In the genomic region with DNA sequence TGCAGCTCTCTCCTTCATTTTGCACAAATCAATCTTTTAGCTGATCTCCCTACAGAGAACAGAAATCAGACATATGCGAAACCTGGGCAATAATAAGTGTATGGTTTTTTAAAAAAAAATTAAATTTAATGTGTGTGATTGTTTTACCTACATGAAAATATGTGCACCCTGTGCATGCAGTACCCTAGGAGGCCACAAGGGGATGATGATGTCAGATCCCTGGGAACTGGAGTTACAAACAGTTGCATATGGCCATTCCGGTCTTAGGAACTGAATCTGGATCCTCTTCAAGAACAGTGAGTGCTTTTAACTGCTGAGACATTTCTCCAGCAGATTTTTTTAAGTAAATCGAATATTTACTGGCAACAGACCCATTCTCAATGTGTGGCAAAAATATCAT, we compare ENCODE assay signal across 24 mouse cellular contexts.
A peak's percentile ranks its signal among the peaks of the same experiment; 100 is the strongest.
DNase-seq lines count a peak whose midpoint lies in the region; ATAC-seq and TF ChIP-seq lines count a peak whose summit lies in the region.
"Had no signal": no experiment of that assay in that cellular context is flagged by ENCODE, and none has a peak within 500 bp of the region (broad histone marks: within the 10 kb centered on the region; RNA-seq: fewer than 3 reads in every experiment).

No protein-coding gene starts in this region.

- no peak overlapping the region for H3K4me3 ChIP-seq in layer of hippocampus, adult 2 months
- no peak overlapping the region for H3K4me3 ChIP-seq in midbrain, postnatal 0 days (ENCODE audit: low read depth, low read length)
- H3K4me3 ChIP-seq in midbrain, embryonic 16.5 days (ENCODE audit: low read depth, low read length) = no peak overlapping the region
- H3K4me3 ChIP-seq: embryonic facial prominence, embryonic 10.5 days; hindbrain, embryonic 12.5 days; limb, embryonic 10.5 days; lung, embryonic 15.5 days; midbrain, embryonic 15.5 days; stomach, embryonic 15.5 days had no signal

- DNase-seq in layer of hippocampus, adult 2 months (ENCODE audit: low spot score in 2 of 2) = no peak
- DNase-seq in layer of hippocampus, adult 9-11 months = no peak
- DNase-seq in midbrain, postnatal 0 days (ENCODE audit: low spot score) = no peak
- no peak for DNase-seq in Patski (ENCODE audit: low read depth, low spot score)
- DNase-seq in adrenal gland, adult 2 months = no peak
- no peak for DNase-seq in right cerebral cortex, adult 18-20 months
- DNase-seq: adrenal gland, postnatal 36 days; cerebellum, adult 11 months; cerebellum, adult 9-11 months; gastrocnemius, postnatal 14 days; kidney, postnatal 25 days; right cerebral cortex, postnatal 4 days; thymus, adult 18-20 months; thymus, postnatal 4 days had no signal

- no peaks in the 10 kb centered on the region for H3K9me3 ChIP-seq in midbrain, postnatal 0 days (ENCODE audit: low read length)
- no peaks in the 10 kb centered on the region for H3K9me3 ChIP-seq in midbrain, embryonic 16.5 days (replicated peaks; ENCODE audit: control insufficient read depth, low read length, poor library complexity, severe bottlenecking)
- H3K9me3 ChIP-seq: embryonic facial prominence, embryonic 10.5 days; hindbrain, embryonic 12.5 days; limb, embryonic 10.5 days; lung, embryonic 15.5 days; midbrain, embryonic 15.5 days; stomach, embryonic 15.5 days had no signal

- no peaks in the 10 kb centered on the region for H3K27me3 ChIP-seq in midbrain, postnatal 0 days (ENCODE audit: insufficient read depth, low read length)
- no peaks in the 10 kb centered on the region for H3K27me3 ChIP-seq in midbrain, embryonic 16.5 days (ENCODE audit: control insufficient read depth, insufficient read depth, low read depth, low read length)
- H3K27me3 ChIP-seq in Patski = no peaks in the 10 kb centered on the region
- H3K27me3 ChIP-seq: hindbrain, embryonic 12.5 days; lung, embryonic 15.5 days; midbrain, embryonic 15.5 days; stomach, embryonic 15.5 days had no signal

- no peak overlapping the region for H3K4me2 ChIP-seq in midbrain, postnatal 0 days (ENCODE audit: low read depth, low read length, poor library complexity, severe bottlenecking)
- H3K4me2 ChIP-seq in midbrain, embryonic 16.5 days (ENCODE audit: low read length) = no peak overlapping the region
- H3K4me2 ChIP-seq: hindbrain, embryonic 12.5 days; lung, embryonic 15.5 days; midbrain, embryonic 15.5 days; stomach, embryonic 15.5 days had no signal

- TF ChIP-seq CTCF in layer of hippocampus, adult 2 months (conservative IDR thresholded peaks at IDR 0.05) = peak; percentile 60
- TF ChIP-seq CTCF in midbrain, postnatal 0 days (IDR thresholded peaks at IDR 0.05) = peak; percentile 22
- TF ChIP-seq CTCF in Patski (IDR thresholded peaks at IDR 0.05) = peak; percentile 23

- in situ Hi-C loops in Patski (cut with MboI; ENCODE audit: low pct_unique_long_range_greater_than_20kb) = no loop called here

- POLR2A ChIA-PET in Patski (lab: Charles Lee) = no interaction called here

- H3K36me3 ChIP-seq in midbrain, postnatal 0 days (ENCODE audit: insufficient read depth, low read length) = no peaks in the 10 kb centered on the region
- H3K36me3 ChIP-seq in midbrain, embryonic 16.5 days (ENCODE audit: control insufficient read depth, insufficient read depth, low read length) = no peaks in the 10 kb centered on the region
- H3K36me3 ChIP-seq: embryonic facial prominence, embryonic 10.5 days; hindbrain, embryonic 12.5 days; limb, embryonic 10.5 days; lung, embryonic 15.5 days; midbrain, embryonic 15.5 days; stomach, embryonic 15.5 days had no signal

- WGBS in midbrain, postnatal 0 days = 93% methylated on average over 3 of the region's 3 CpGs
- 95% methylated on average over 3 of the region's 3 CpGs for WGBS in midbrain, embryonic 16.5 days

- ATAC-seq in midbrain, postnatal 0 days (ENCODE audit: low FRiP score) = no peak
- ATAC-seq in midbrain, embryonic 16.5 days = no peak
- ATAC-seq in Patski = no peak
- ATAC-seq: forebrain, embryonic 16.5 days; inflammation-experienced regulatory T-cells, adult 6 months; midbrain, embryonic 15.5 days had no signal

- H3K9ac ChIP-seq in midbrain, postnatal 0 days (replicated peaks; ENCODE audit: low read length, poor library complexity, severe bottlenecking) = no peak overlapping the region
- no peak overlapping the region for H3K9ac ChIP-seq in midbrain, embryonic 16.5 days (ENCODE audit: low read depth, low read length)
- H3K9ac ChIP-seq: hindbrain, embryonic 12.5 days; lung, embryonic 15.5 days; midbrain, embryonic 15.5 days; stomach, embryonic 15.5 days had no signal

- no peaks in the 10 kb centered on the region for H3K4me1 ChIP-seq in midbrain, postnatal 0 days (ENCODE audit: insufficient read depth, low read length)
- no peaks in the 10 kb centered on the region for H3K4me1 ChIP-seq in midbrain, embryonic 16.5 days (ENCODE audit: control insufficient read depth, insufficient read depth, low read length)
- H3K4me1 ChIP-seq: lung, embryonic 15.5 days; midbrain, embryonic 15.5 days; stomach, embryonic 15.5 days had no signal

- CTCF ChIA-PET in Patski (lab: Charles Lee) = interaction anchor here (0.6 kb wide), 1 partner anchor 19 kb away, joined by 3 read pairs; no protein-coding TSS in a partner anchor

- H3K27ac ChIP-seq in layer of hippocampus, adult 2 months = no peak overlapping the region
- no peak overlapping the region for H3K27ac ChIP-seq in midbrain, postnatal 0 days (ENCODE audit: low read depth, low read length)
- H3K27ac ChIP-seq in midbrain, embryonic 16.5 days (ENCODE audit: low read length) = no peak overlapping the region
- H3K27ac ChIP-seq: embryonic facial prominence, embryonic 10.5 days; hindbrain, embryonic 12.5 days; limb, embryonic 10.5 days; lung, embryonic 15.5 days; macrophage; midbrain, embryonic 15.5 days; stomach, embryonic 15.5 days had no signal
